Mouse (Mus musculus) adrenal gland, adult 18-20 months (tissue): ENCODE data around the gene Cyfip2. TPM values are rescaled to one million over a fixed set of nuclear protein-coding genes. Genes with fewer than 3 reads are reported as not detected.

Experiments used
- microRNA-seq, 2 experiments: library from miRNA; unstranded; fragments of <30 nt; microRNA quantifications; one replicate each; pipeline ENCODE4 v1.2.0; 2021; ENCODE audit warnings: borderline number of aligned reads in 2 of 2
- total RNA-seq, 2 experiments: library from RNA; stranded (reverse); gene quantifications; 1 replicate in 1 of 2; 2 replicates in 1 of 2; pipeline ENCODE4 v1.2.3; 2021

Gene Cyfip2
- total RNA-seq, 2 experiments from 2014 or later = 55.9 to 77.0 TPM

Small RNA genes lying within 50 kb of the gene (microRNA-seq; reads per million reads assigned to microRNA genes)
- 0 reads per million in 2 experiments for gene Mir7239

Other genes starting within 250 kb of the Cyfip2 start
- not detected for gene Nipal4, start 146.4 kb downstream of the Cyfip2 start, total RNA-seq
- not detected for gene Fndc9, start 77.3 kb downstream of the Cyfip2 start, total RNA-seq
- gene Itk, start 76.7 kb upstream of the Cyfip2 start, total RNA-seq = under 1 TPM; 0.23 to 0.58 TPM
- not detected for gene Fam71b, start 83.7 kb upstream of the Cyfip2 start, total RNA-seq
- gene Med7, start 124.1 kb upstream of the Cyfip2 start, total RNA-seq = 10 to 100 TPM; 44.6 to 53.3 TPM
- 1 to 10 TPM; 3.0 to 3.4 TPM for gene Havcr2, start 142.1 kb upstream of the Cyfip2 start, total RNA-seq
- not detected for gene Gm12169, start 211.4 kb upstream of the Cyfip2 start, total RNA-seq